Mouse (Mus musculus) adrenal gland, adult 18-20 months (tissue): Measurements from ENCODE around the gene Cdh26. TPM values are rescaled to one million over a fixed set of nuclear protein-coding genes. Genes with fewer than 3 reads are reported as not detected.

Experiments used
- DNase-seq, 2 experiments: peaks; one replicate each; pipeline ENCODE4 v3.0.0; 2021 to 2022; ENCODE audit warnings: low spot score in 2 of 2
- long read RNA-seq, 2 experiments: library from polyadenylated mRNA; stranded (forward); transcript quantifications; one replicate each; pipeline ENCODE4 v2.0.0; 2021
- total RNA-seq, 2 experiments: library from RNA; stranded (reverse); gene quantifications; 1 replicate in 1 of 2; 2 replicates in 1 of 2; pipeline ENCODE4 v1.2.3; 2021

The Cdh26 gene
- total RNA-seq = under 1 TPM in 1 of 2 experiments, not detected in 1; 0.96 TPM
- long read RNA-seq, experiment 1 = 0 reads
- long read RNA-seq, experiment 2 = 0 reads

- DNase-seq = no peak
These were observed at the start of gene Cdh26 for GRCm38 (mm10) chr2:178430231-178430630. TSS of gene Cdh26 (plus strand) at chr2:178430531.

- DNase-seq = no peak
These were observed 23.1 kb upstream of the Cdh26 start, which contains the start of gene Sycp2 for GRCm38 (mm10) chr2:178407053-178407815. TSS of gene Sycp2 (minus strand) at chr2:178407685.

GRCm38 (mm10) chr2:178409024-178409423, 21.3 kb upstream of the Cdh26 start:
- DNase-seq = no peak

GRCm38 (mm10) chr2:178410286-178410685, 20.0 kb upstream of the Cdh26 start:
- DNase-seq = no peak

- DNase-seq = no peak
These were observed 17.7 kb upstream of the Cdh26 start for GRCm38 (mm10) chr2:178412598-178412997.

GRCm38 (mm10) chr2:178413081-178413480, 17.2 kb upstream of the Cdh26 start:
- DNase-seq = no peak

GRCm38 (mm10) chr2:178413481-178414260, 16.7 kb upstream of the Cdh26 start:
- peak in 1 of 2 experiments; percentile 13 for DNase-seq

- DNase-seq = peak; percentile 34 to 51
These were observed 15.8 kb upstream of the Cdh26 start, which contains the start of the genes Ppp1r3d and Fam217b for GRCm38 (mm10) chr2:178414261-178415149. TSS of gene Ppp1r3d (minus strand) at chr2:178414472. TSS of gene Fam217b (plus strand) at chr2:178414524.

- no peak for DNase-seq
These were observed 15.2 kb upstream of the Cdh26 start for GRCm38 (mm10) chr2:178415150-178415448.

- no peak for DNase-seq
These were observed 13.9 kb upstream of the Cdh26 start for GRCm38 (mm10) chr2:178416427-178416826.

- DNase-seq = no peak
These were observed 13.4 kb upstream of the Cdh26 start for GRCm38 (mm10) chr2:178416970-178417369.

GRCm38 (mm10) chr2:178420576-178420975, 9.8 kb upstream of the Cdh26 start:
- no peak for DNase-seq

GRCm38 (mm10) chr2:178421603-178422002, 8.7 kb upstream of the Cdh26 start:
- DNase-seq = no peak

GRCm38 (mm10) chr2:178422186-178422585, 8.1 kb upstream of the Cdh26 start:
- DNase-seq = no peak

- DNase-seq = no peak
These were observed 7.1 kb upstream of the Cdh26 start for GRCm38 (mm10) chr2:178423223-178423622.

- DNase-seq = no peak
These were observed 4.1 kb upstream of the Cdh26 start for GRCm38 (mm10) chr2:178426229-178426628.

- DNase-seq = no peak
These were observed 3.1 kb upstream of the Cdh26 start for GRCm38 (mm10) chr2:178427181-178427580.

GRCm38 (mm10) chr2:178428183-178428582, 2.1 kb upstream of the Cdh26 start:
- DNase-seq = no peak

- no peak for DNase-seq
These were observed 1.7 kb upstream of the Cdh26 start for GRCm38 (mm10) chr2:178428676-178429075.

- no peak for DNase-seq
These were observed 905 bp upstream of the Cdh26 start for GRCm38 (mm10) chr2:178429426-178429825.

- no peak for DNase-seq
These were observed 3.2 kb downstream of the Cdh26 start for GRCm38 (mm10) chr2:178433495-178433894.
